Mouse (Mus musculus): Measurements from ENCODE around the gene Gys1. TPM values are rescaled to one million over a fixed set of nuclear protein-coding genes. Genes with fewer than 3 reads are reported as not detected.
"Not testable (repeated sequence)": the region's sequence is repeated elsewhere in the genome, so short reads cannot be mapped to it uniquely, and the experiment has no call there.

Gys1 gene
- total RNA-seq (2021), result 10 to 100 TPM; 15.7 to 16.5 TPM

GRCm38 (mm10) chr7:45434203-45435015, at the start of gene Gys1:
Gene Gys1 (plus strand): TSS chr7:45434844.
- DNase-seq (ENCODE audit: low spot score in 2 of 2), result peak; percentile 100
- intact Hi-C loops (cut with DNase I), result loop anchor here (2.0 kb wide), 1 partner anchor 30 kb away; the partner anchor contains the start of gene Kcna7

- intact Hi-C loops (cut with DNase I), result no loop called here
- DNase-seq (ENCODE audit: low spot score in 2 of 2), result no peak
Measured at GRCm38 (mm10) chr7:45386077-45386476, 48.6 kb upstream of the Gys1 start.

- intact Hi-C loops (cut with DNase I), result loop anchor here (2.0 kb wide), 1 partner anchor 18 kb away; no protein-coding TSS in a partner anchor
- DNase-seq (ENCODE audit: low spot score in 2 of 2), result no peak
Measured at GRCm38 (mm10) chr7:45395129-45395541, 39.5 kb upstream of the Gys1 start.

GRCm38 (mm10) chr7:45395578-45396336, 38.9 kb upstream of the Gys1 start, which contains the start of gene Snrnp70:
Gene Snrnp70 (minus strand): TSS chr7:45395742.
- peak; percentile 100 for DNase-seq (ENCODE audit: low spot score in 2 of 2)
- intact Hi-C loops (cut with DNase I), result loop anchor here (2.0 kb wide), 1 partner anchor 19 kb away; no protein-coding TSS in a partner anchor

GRCm38 (mm10) chr7:45396337-45396775, 38.3 kb upstream of the Gys1 start:
- intact Hi-C loops (cut with DNase I); DNase-seq (ENCODE audit: low spot score in 2 of 2): not testable (repeated sequence)

GRCm38 (mm10) chr7:45396787-45397186, 37.9 kb upstream of the Gys1 start:
- intact Hi-C loops (cut with DNase I), result no loop called here
- DNase-seq (ENCODE audit: low spot score in 2 of 2), result no peak

GRCm38 (mm10) chr7:45401521-45402085, 33.0 kb upstream of the Gys1 start:
- intact Hi-C loops (cut with DNase I), result no loop called here
- DNase-seq (ENCODE audit: low spot score in 2 of 2), result no peak

GRCm38 (mm10) chr7:45403532-45404261, 30.9 kb upstream of the Gys1 start:
- intact Hi-C loops (cut with DNase I), result loop anchor here (2.0 kb wide), 1 partner anchor 31 kb away; the partner anchor contains the start of gene Gys1

GRCm38 (mm10) chr7:45405091-45406075, 29.3 kb upstream of the Gys1 start, which contains the start of gene Kcna7:
Gene Kcna7 (plus strand): TSS chr7:45405653.
- intact Hi-C loops (cut with DNase I), result loop anchor here (2.0 kb wide), 1 partner anchor 29 kb away; the partner anchor contains the start of gene Gys1

More at GRCm38 (mm10) chr7:45403532-45404261, 30.9 kb upstream of the Gys1 start:
- DNase-seq (ENCODE audit: low spot score in 2 of 2), result peak; percentile 23 to 31

GRCm38 (mm10) chr7:45406157-45407156, 28.2 kb upstream of the Gys1 start:
- no peak for DNase-seq (ENCODE audit: low spot score in 2 of 2)
- intact Hi-C loops (cut with DNase I), result no loop called here

More at GRCm38 (mm10) chr7:45405091-45406075, 29.3 kb upstream of the Gys1 start, which contains the start of gene Kcna7:
- DNase-seq (ENCODE audit: low spot score in 2 of 2), result peak; percentile 60 to 70

- DNase-seq (ENCODE audit: low spot score in 2 of 2), result no peak
- intact Hi-C loops (cut with DNase I), result no loop called here
Measured at GRCm38 (mm10) chr7:45407836-45408235, 26.8 kb upstream of the Gys1 start.

- intact Hi-C loops (cut with DNase I), result no loop called here
- DNase-seq (ENCODE audit: low spot score in 2 of 2), result no peak
Measured at GRCm38 (mm10) chr7:45408351-45408750, 26.3 kb upstream of the Gys1 start.

GRCm38 (mm10) chr7:45408949-45409348, 25.7 kb upstream of the Gys1 start:
- intact Hi-C loops (cut with DNase I), result no loop called here
- DNase-seq (ENCODE audit: low spot score in 2 of 2), result no peak

- intact Hi-C loops (cut with DNase I), result no loop called here
- DNase-seq (ENCODE audit: low spot score in 2 of 2), result no peak
Measured at GRCm38 (mm10) chr7:45409497-45410163, 25.0 kb upstream of the Gys1 start.

- intact Hi-C loops (cut with DNase I), result no loop called here
- DNase-seq (ENCODE audit: low spot score in 2 of 2), result no peak
Measured at GRCm38 (mm10) chr7:45412421-45412820, 22.2 kb upstream of the Gys1 start.

All from left cerebral cortex, postnatal 25 days (tissue).